Comparison of ENCODE assay signal across 9 mouse cellular contexts in genomic region chr7:127675391-127675811, GRCm38 (mm10). TPM values are rescaled to one million over a fixed set of nuclear protein-coding genes. Genes with fewer than 3 reads are reported as not detected.
DNase-seq lines count a peak whose midpoint lies in the region; ATAC-seq and TF ChIP-seq lines count a peak whose summit lies in the region.
"Had no signal": no experiment of that assay in that cellular context is flagged by ENCODE, and none has a peak within 500 bp of the region (broad histone marks: within the 10 kb centered on the region; RNA-seq: fewer than 3 reads in every experiment).

No protein-coding gene starts in this region.

- ATAC-seq in heart, embryonic 15.5 days (replicated peaks; ENCODE audit: insufficient number of reproducible peaks, insufficient read depth, low FRiP score, low read depth): 0 out of 2 replicates have a peak, but pooled peaks have one; percentile 27
- peak; percentile 21; the same call in 1 of the 2 replicates for ATAC-seq in embryonic facial prominence, embryonic 13.5 days (ENCODE audit: insufficient number of reproducible peaks, insufficient read depth, low FRiP score, low TSS enrichment, low read depth)
- peak; percentile 62 for ATAC-seq in limb, embryonic 14.5 days (ENCODE audit: low FRiP score, low read depth)

- H3K27ac ChIP-seq in heart, embryonic 15.5 days: no peak overlapping the region
- peak overlapping the region; percentile 24; the same call in 1 of the 2 replicates for H3K27ac ChIP-seq in ES-Bruce4 (ENCODE audit: insufficient read depth, low read length)
- H3K27ac ChIP-seq in embryonic facial prominence, embryonic 13.5 days: peak overlapping the region; percentile 30; the same call in 1 of the 2 replicates
- no peak overlapping the region for H3K27ac ChIP-seq in limb, embryonic 14.5 days (replicated peaks; ENCODE audit: low read depth, low read length)

- H3K9me3 ChIP-seq in heart, embryonic 15.5 days (replicated peaks): no peaks in the 10 kb centered on the region
- H3K9me3 ChIP-seq in ES-Bruce4 (replicated peaks; ENCODE audit: control insufficient read depth, insufficient read depth, low read length, poor library complexity, severe bottlenecking): no peaks in the 10 kb centered on the region
- no peaks in the 10 kb centered on the region for H3K9me3 ChIP-seq in embryonic facial prominence, embryonic 13.5 days
- no peaks in the 10 kb centered on the region for H3K9me3 ChIP-seq in limb, embryonic 14.5 days (ENCODE audit: control insufficient read depth, low read length)

- WGBS in heart, embryonic 15.5 days: 65% methylated on average over 9 of the region's 9 CpGs
- WGBS in embryonic facial prominence, embryonic 13.5 days: 79% methylated on average over 9 of the region's 9 CpGs
- WGBS in limb, embryonic 14.5 days: 75% methylated on average over 9 of the region's 9 CpGs

- DNase-seq in heart, adult 8-10 months (ENCODE audit: low spot score): no peak
- DNase-seq in limb, embryonic 14.5 days (ENCODE audit: low spot score): no peak
- DNase-seq in thymus, adult 18-20 months: no peak
- DNase-seq in gastrocnemius, postnatal 25 days: no peak
- DNase-seq in thymus, postnatal 10 days (ENCODE audit: low spot score in 2 of 2): no peak

- TF ChIP-seq EP300 in ES-Bruce4 (IDR thresholded peaks at IDR 0.05; ENCODE audit: insufficient read depth, low read depth, low read length): no peak

- peaks cover 5% of the 10 kb centered on the region; the same call in 1 of the 2 replicates for H3K4me1 ChIP-seq in heart, embryonic 15.5 days (replicated peaks)
- no peaks in the 10 kb centered on the region for H3K4me1 ChIP-seq in ES-Bruce4 (ENCODE audit: control insufficient read depth, insufficient read depth, low read length)
- 0 out of 2 replicates have a peak, but pooled peaks cover 3% of the 10 kb centered on the region for H3K4me1 ChIP-seq in embryonic facial prominence, embryonic 13.5 days
- H3K4me1 ChIP-seq in limb, embryonic 14.5 days (ENCODE audit: control insufficient read depth, insufficient read depth, low read length): no peaks in the 10 kb centered on the region

- H3K4me2 ChIP-seq in heart, embryonic 15.5 days: no peak overlapping the region
- peak overlapping the region; percentile 23; the same call in 1 of the 2 replicates for H3K4me2 ChIP-seq in embryonic facial prominence, embryonic 13.5 days
- no peak overlapping the region for H3K4me2 ChIP-seq in limb, embryonic 14.5 days (replicated peaks; ENCODE audit: low read depth, low read length, severe bottlenecking)

- H3K27me3 ChIP-seq in heart, embryonic 15.5 days: no peaks in the 10 kb centered on the region
- no peaks in the 10 kb centered on the region for H3K27me3 ChIP-seq in ES-Bruce4 (ENCODE audit: control insufficient read depth, insufficient read depth, low read length, poor library complexity, severe bottlenecking)
- no peaks in the 10 kb centered on the region for H3K27me3 ChIP-seq in embryonic facial prominence, embryonic 13.5 days
- H3K27me3 ChIP-seq in limb, embryonic 14.5 days (ENCODE audit: control insufficient read depth, insufficient read depth, low read length): no peaks in the 10 kb centered on the region

- H3K36me3 ChIP-seq in heart, embryonic 15.5 days: no peaks in the 10 kb centered on the region
- H3K36me3 ChIP-seq in ES-Bruce4 (ENCODE audit: control insufficient read depth, insufficient read depth, low read length, poor library complexity, severe bottlenecking): no peaks in the 10 kb centered on the region
- H3K36me3 ChIP-seq in embryonic facial prominence, embryonic 13.5 days: peaks cover 16% of the 10 kb centered on the region
- peaks cover 4% of the 10 kb centered on the region; the same call in 1 of the 2 replicates for H3K36me3 ChIP-seq in limb, embryonic 14.5 days (ENCODE audit: control insufficient read depth, insufficient read depth, low read length)

- no peak for TF ChIP-seq CTCF in ES-Bruce4 (IDR thresholded peaks at IDR 0.05; ENCODE audit: low read depth, low read length)

- H3K4me3 ChIP-seq in heart, embryonic 15.5 days: no peak overlapping the region
- H3K4me3 ChIP-seq in ES-Bruce4 (ENCODE audit: low read depth, low read length): no peak overlapping the region
- H3K4me3 ChIP-seq in embryonic facial prominence, embryonic 13.5 days: no peak overlapping the region
- H3K4me3 ChIP-seq in limb, embryonic 14.5 days (replicated peaks; ENCODE audit: low read length): no peak overlapping the region

- no peak overlapping the region for H3K9ac ChIP-seq in heart, embryonic 15.5 days
- no peak overlapping the region for H3K9ac ChIP-seq in ES-Bruce4 (ENCODE audit: low read depth, poor library complexity, severe bottlenecking)
- H3K9ac ChIP-seq in embryonic facial prominence, embryonic 13.5 days: peak overlapping the region; percentile 44; the same call in 1 of the 2 replicates
- H3K9ac ChIP-seq in limb, embryonic 14.5 days (ENCODE audit: low read depth, low read length, severe bottlenecking): no peak overlapping the region

- TF ChIP-seq POLR2A in ES-Bruce4 (IDR thresholded peaks at IDR 0.05; ENCODE audit: insufficient read depth, low read length): no peak
- TF ChIP-seq POLR2A in limb, embryonic 14.5 days (IDR thresholded peaks at IDR 0.05; ENCODE audit: borderline replicate concordance, extremely low read depth, insufficient read depth, insufficient read length): no peak

RNA-seq across cellular contexts. Expression of gene Bcl7c, which starts 33.3 kb away (rescaled TPM):
- 37.2 and 45.7 TPM in 2 replicates for polyA plus RNA-seq in heart, embryonic 15.5 days (2015; fragmentation: Nextera tagmentation; extraction: Ambion mirVana)
- total RNA-seq in heart, adult 8-10 months (2022): 10 to 100 TPM; 37.6 to 44.6 (median 41.4) TPM
- polyA plus RNA-seq in ES-Bruce4 (2011; ENCODE audit: insufficient read depth, insufficient read length, low read depth, missing spikeins): 48.6 and 49.8 TPM in 2 replicates
- 78.0 and 96.8 TPM in 2 replicates for polyA plus RNA-seq in embryonic facial prominence, embryonic 13.5 days (2015; fragmentation: Nextera tagmentation; extraction: Ambion mirVana)
- 74.7 and 90.0 TPM in 2 replicates for polyA plus RNA-seq in limb, embryonic 14.5 days (2012; rRNA removed)
- polyA plus RNA-seq in limb, embryonic 14.5 days (2014; fragmentation: Nextera tagmentation; extraction: Ambion mirVana): 95.4 and 102 TPM in 2 replicates
- total RNA-seq in gastrocnemius, postnatal 25 days (2021): 10 to 100 TPM; 41.2 to 41.7 TPM

RNA-seq across cellular contexts. Expression of gene Ctf1, which starts 37.1 kb away (rescaled TPM):
- polyA plus RNA-seq in heart, embryonic 15.5 days (2015; fragmentation: Nextera tagmentation; extraction: Ambion mirVana): 4.7 and 8.4 TPM in 2 replicates
- total RNA-seq in heart, adult 8-10 months (2022): 10 to 100 TPM in 3 of 4 experiments, 1 to 10 TPM in 1; 9.4 to 12.3 (median 10.2) TPM
- polyA plus RNA-seq in ES-Bruce4 (2011; ENCODE audit: insufficient read depth, insufficient read length, low read depth, missing spikeins): 8.8 and 13.9 TPM in 2 replicates
- 29.8 and 32.6 TPM in 2 replicates for polyA plus RNA-seq in embryonic facial prominence, embryonic 13.5 days (2015; fragmentation: Nextera tagmentation; extraction: Ambion mirVana)
- polyA plus RNA-seq in limb, embryonic 14.5 days (2012; rRNA removed): 53.6 and 82.9 TPM in 2 replicates
- 34.9 and 41.6 TPM in 2 replicates for polyA plus RNA-seq in limb, embryonic 14.5 days (2014; fragmentation: Nextera tagmentation; extraction: Ambion mirVana)
- total RNA-seq in gastrocnemius, postnatal 25 days (2021): 10 to 100 TPM; 13.8 to 15.1 TPM

RNA-seq across cellular contexts. Expression of gene Ctf2, which starts 56.6 kb away (rescaled TPM):
- 0.20 TPM in 1 of 2 replicates, not detected in the other for polyA plus RNA-seq in heart, embryonic 15.5 days (2015; fragmentation: Nextera tagmentation; extraction: Ambion mirVana)
- total RNA-seq in heart, adult 8-10 months (2022): not detected
- not detected in 2 replicates for polyA plus RNA-seq in ES-Bruce4 (2011; ENCODE audit: insufficient read depth, insufficient read length, low read depth, missing spikeins)
- polyA plus RNA-seq in embryonic facial prominence, embryonic 13.5 days (2015; fragmentation: Nextera tagmentation; extraction: Ambion mirVana): 0.60 and 0.69 TPM in 2 replicates
- polyA plus RNA-seq in limb, embryonic 14.5 days (2012; rRNA removed): 0.03 TPM in 1 of 2 replicates, not detected in the other
- 0.22 and 0.34 TPM in 2 replicates for polyA plus RNA-seq in limb, embryonic 14.5 days (2014; fragmentation: Nextera tagmentation; extraction: Ambion mirVana)
- not detected for total RNA-seq in gastrocnemius, postnatal 25 days (2021)
- polyA plus RNA-seq: spleen, adult 2 months had no signal

RNA-seq across cellular contexts. Expression of gene Zfp629, which starts 59.8 kb away (rescaled TPM):
- polyA plus RNA-seq in heart, embryonic 15.5 days (2015; fragmentation: Nextera tagmentation; extraction: Ambion mirVana): 7.8 and 10.5 TPM in 2 replicates
- total RNA-seq in heart, adult 8-10 months (2022): 10 to 100 TPM; 19.9 to 23.4 (median 20.0) TPM
- 4.9 and 6.0 TPM in 2 replicates for polyA plus RNA-seq in ES-Bruce4 (2011; ENCODE audit: insufficient read depth, insufficient read length, low read depth, missing spikeins)
- 15.8 and 18.8 TPM in 2 replicates for polyA plus RNA-seq in embryonic facial prominence, embryonic 13.5 days (2015; fragmentation: Nextera tagmentation; extraction: Ambion mirVana)
- polyA plus RNA-seq in limb, embryonic 14.5 days (2012; rRNA removed): 23.8 and 24.5 TPM in 2 replicates
- 13.9 and 19.2 TPM in 2 replicates for polyA plus RNA-seq in limb, embryonic 14.5 days (2014; fragmentation: Nextera tagmentation; extraction: Ambion mirVana)
- 1 to 10 TPM; 8.4 to 9.4 TPM for total RNA-seq in gastrocnemius, postnatal 25 days (2021)

Comparison
In these comparisons a context has a peak if more than half of its experiments do, and no peak if none do; other contexts are left out.
1. H3K27ac ChIP-seq: peak in ES-Bruce4 (single experiment) and embryonic facial prominence, embryonic 13.5 days (single experiment); none in heart, embryonic 15.5 days (single experiment) and limb, embryonic 14.5 days (single experiment).
2. Peak in every context shown above with its lines, with median percentiles within 50 percentile points of each other: ATAC-seq.